Mouse (Mus musculus): ENCODE measurements around the gene E2f6. TPM values are rescaled to one million over a fixed set of nuclear protein-coding genes. Genes with fewer than 3 reads are reported as not detected.

Gene E2f6
- polyA plus RNA-seq, 1 experiment from 2014 or later: 75.3 TPM

DNA sequence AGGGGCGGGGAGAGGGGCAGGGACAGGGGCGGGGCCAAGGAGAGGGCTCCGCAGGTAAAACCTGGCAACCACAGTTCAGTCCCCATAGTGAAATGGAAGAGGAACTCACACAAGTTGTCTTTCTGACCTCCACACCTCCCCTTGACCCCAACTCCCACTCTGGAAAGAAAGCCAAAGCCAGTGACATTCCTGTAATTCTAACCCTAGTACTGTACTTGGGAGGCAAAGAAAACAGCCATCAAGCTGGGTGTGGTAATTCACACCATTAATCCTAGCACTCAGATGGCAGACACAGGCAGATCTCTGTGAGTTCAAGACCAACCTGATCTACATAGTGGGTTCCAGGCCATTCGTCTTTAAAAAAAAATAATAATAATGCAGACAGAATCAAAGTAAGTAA is 17.4 kb upstream of the E2f6 start:
- Histone ChIP-seq H3K36me3 (ENCODE audit: control insufficient read depth, insufficient read depth, low read length) (no peaks in the 10 kb centered on the region), H3K9me3 (ENCODE audit: control insufficient read depth, low read length) (no peaks in the 10 kb centered on the region), H3K4me2 (replicated peaks; ENCODE audit: low read depth, low read length) (no peak overlapping the region), H3K4me3 (ENCODE audit: low read depth, low read length) (no peak overlapping the region), H3K4me1 (replicated peaks; ENCODE audit: control insufficient read depth, insufficient read depth, low read length) (peaks cover 8% of the 10 kb centered on the region), H3K27ac (ENCODE audit: low read depth, low read length) (no peak overlapping the region), H3K9ac (ENCODE audit: low read depth, low read length) (no peak overlapping the region), H3K27me3 (ENCODE audit: control insufficient read depth, insufficient read depth, low read length) (no peaks in the 10 kb centered on the region)
- no peak for DNase-seq (ENCODE audit: low spot score)
- ATAC-seq (ENCODE audit: low FRiP score): no peak
- WGBS: 82% methylated on average over 4 of the region's 4 CpGs

DNA sequence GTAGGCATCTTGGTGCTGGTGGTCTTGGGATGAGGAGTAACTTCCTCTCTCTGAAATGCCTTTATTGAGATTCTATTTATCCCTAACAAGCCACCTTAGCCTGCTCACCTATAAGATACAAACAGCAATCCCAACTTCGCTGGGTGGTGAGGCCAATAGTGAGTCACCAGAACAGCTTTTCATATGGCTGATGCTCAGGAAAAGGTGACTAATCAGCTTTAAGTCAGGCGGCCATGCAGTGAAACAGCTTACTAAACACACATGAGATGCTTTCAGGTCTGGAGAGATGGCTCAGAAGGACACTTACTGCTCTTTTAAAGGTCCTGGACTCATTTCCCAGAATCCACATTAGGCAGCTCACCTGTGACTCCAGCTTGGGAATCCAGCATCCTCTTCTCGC is 15.0 kb upstream of the E2f6 start:
- DNase-seq (ENCODE audit: low spot score): no peak
- no peak overlapping the region for H3K9ac ChIP-seq (ENCODE audit: low read depth, low read length)
- H3K4me2 ChIP-seq (replicated peaks; ENCODE audit: low read depth, low read length): no peak overlapping the region
- no peaks in the 10 kb centered on the region for H3K9me3 ChIP-seq (ENCODE audit: control insufficient read depth, low read length)
- H3K27me3 ChIP-seq (ENCODE audit: control insufficient read depth, insufficient read depth, low read length): no peaks in the 10 kb centered on the region
- WGBS: 94% methylated on average over 3 of the region's 3 CpGs
- peaks cover 5% of the 10 kb centered on the region; the same call in 1 of the 2 replicates for H3K4me1 ChIP-seq (replicated peaks; ENCODE audit: control insufficient read depth, insufficient read depth, low read length)
- no peak overlapping the region for H3K4me3 ChIP-seq (ENCODE audit: low read depth, low read length)
- no peak for ATAC-seq (ENCODE audit: low FRiP score)
- no peaks in the 10 kb centered on the region for H3K36me3 ChIP-seq (ENCODE audit: control insufficient read depth, insufficient read depth, low read length)
- H3K27ac ChIP-seq (ENCODE audit: low read depth, low read length): no peak overlapping the region

DNA sequence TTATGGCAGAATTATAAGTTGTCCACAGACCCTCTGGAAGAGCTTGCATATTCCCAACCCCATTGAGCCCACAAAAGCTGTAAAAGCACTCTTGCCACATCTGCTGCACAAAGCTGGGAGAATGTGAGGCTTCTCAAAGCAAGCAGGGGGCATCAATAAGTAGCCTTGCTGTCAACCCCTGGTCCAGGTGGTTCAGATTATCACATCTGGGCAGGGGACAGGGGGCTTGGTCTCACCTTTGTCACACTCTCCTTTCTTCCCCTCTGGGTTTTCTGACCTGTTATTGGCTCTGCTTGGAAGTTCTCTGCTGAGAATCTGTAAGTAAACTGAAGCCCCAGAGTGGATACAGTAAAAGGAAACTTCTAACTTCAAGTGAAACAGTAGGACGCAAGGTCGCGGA is 11.9 kb upstream of the E2f6 start:
- no peaks in the 10 kb centered on the region for H3K9me3 ChIP-seq (ENCODE audit: control insufficient read depth, low read length)
- H3K4me2 ChIP-seq (replicated peaks; ENCODE audit: low read depth, low read length): peak overlapping the region; percentile 88
- H3K27ac ChIP-seq (ENCODE audit: low read depth, low read length): no peak overlapping the region
- peak overlapping the region; percentile 19; the same call in 1 of the 2 replicates for H3K9ac ChIP-seq (ENCODE audit: low read depth, low read length)
- no peaks in the 10 kb centered on the region for H3K27me3 ChIP-seq (ENCODE audit: control insufficient read depth, insufficient read depth, low read length)
- H3K4me1 ChIP-seq (replicated peaks; ENCODE audit: control insufficient read depth, insufficient read depth, low read length): peaks cover 6% of the 10 kb centered on the region; the same call in 1 of the 2 replicates
- peak; percentile 31 for DNase-seq (ENCODE audit: low spot score)
- no peak for ATAC-seq (ENCODE audit: low FRiP score)
- peak overlapping the region; percentile 74 for H3K4me3 ChIP-seq (ENCODE audit: low read depth, low read length)
- WGBS: 23% methylated on average over 3 of the region's 3 CpGs
- H3K36me3 ChIP-seq (ENCODE audit: control insufficient read depth, insufficient read depth, low read length): no peaks in the 10 kb centered on the region

DNA sequence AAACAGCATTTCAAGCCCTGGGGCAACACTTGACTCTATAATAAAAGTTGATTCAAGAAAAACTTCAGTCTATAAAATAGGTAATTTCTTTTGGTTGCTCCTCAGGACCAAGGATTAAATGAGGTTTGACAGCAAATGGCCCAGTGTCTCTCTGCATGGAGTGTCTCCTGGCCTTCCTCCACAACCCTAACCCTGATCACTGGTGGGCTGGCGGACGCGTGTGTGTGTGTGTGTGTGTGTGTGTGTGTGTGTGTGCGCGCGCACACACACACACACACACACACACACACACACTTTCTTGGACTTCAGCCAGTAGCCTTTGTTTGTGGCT is 10.9 kb upstream of the E2f6 start:
- H3K4me1 ChIP-seq (replicated peaks; ENCODE audit: control insufficient read depth, insufficient read depth, low read length): peaks cover 12% of the 10 kb centered on the region; the same call in 1 of the 2 replicates
- peak overlapping the region; percentile 74 for H3K4me3 ChIP-seq (ENCODE audit: low read depth, low read length)
- peak overlapping the region; percentile 77 for H3K27ac ChIP-seq (ENCODE audit: low read depth, low read length)
- peak overlapping the region; percentile 88 for H3K4me2 ChIP-seq (replicated peaks; ENCODE audit: low read depth, low read length)
- H3K9me3 ChIP-seq (ENCODE audit: control insufficient read depth, low read length): no peaks in the 10 kb centered on the region
- no peaks in the 10 kb centered on the region for H3K36me3 ChIP-seq (ENCODE audit: control insufficient read depth, insufficient read depth, low read length)
- peak overlapping the region; percentile 88 for H3K9ac ChIP-seq (ENCODE audit: low read depth, low read length)
- no peaks in the 10 kb centered on the region for H3K27me3 ChIP-seq (ENCODE audit: control insufficient read depth, insufficient read depth, low read length)
- ATAC-seq (ENCODE audit: low FRiP score) (peak; percentile 36), DNase-seq (ENCODE audit: low spot score) (no peak)
- WGBS: 0% methylated on average over 6 of the region's 6 CpGs

DNA sequence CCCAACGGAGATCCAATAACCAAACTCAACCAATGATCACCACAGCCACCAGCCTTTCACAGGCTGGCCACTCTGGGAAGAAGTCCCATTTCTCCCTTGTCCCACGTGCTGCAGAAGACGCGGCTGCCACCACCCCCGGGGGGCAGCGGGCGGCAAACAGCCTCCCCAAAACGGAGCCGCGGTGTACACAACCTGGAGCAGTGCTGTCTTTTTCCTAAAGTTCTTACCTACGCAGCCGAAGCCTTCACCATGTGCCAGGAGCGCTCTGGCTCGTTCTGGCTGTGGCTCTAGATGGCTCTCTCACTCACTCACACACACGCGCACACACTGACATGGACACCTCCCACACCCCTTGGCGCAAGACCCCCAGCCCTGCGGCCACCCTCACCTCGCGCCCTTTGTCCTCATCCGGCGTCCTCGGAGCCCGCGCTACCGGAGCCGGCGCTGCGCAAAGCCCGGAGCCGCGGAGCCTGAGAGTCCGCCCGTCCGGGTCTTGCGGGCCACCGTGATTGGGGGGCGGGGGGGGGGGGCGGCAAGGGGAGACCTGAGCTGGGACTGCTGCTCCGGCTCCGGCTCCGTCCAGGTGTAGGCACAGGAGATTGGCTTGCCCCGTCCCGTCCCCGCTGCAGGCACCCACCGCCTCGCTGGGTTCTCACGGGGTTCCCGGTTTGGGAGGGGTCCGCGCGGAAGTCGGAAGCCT is 10.4 kb upstream of the E2f6 start, which contains the start of gene Greb1:
Gene Greb1 (minus strand): TSS at position 628 of the 700 bp plus-strand sequence.
- H3K9ac ChIP-seq (ENCODE audit: low read depth, low read length): peak within 1 kb of the TSS; percentile 88
- H3K4me3 ChIP-seq (ENCODE audit: low read depth, low read length): peak within 1 kb of the TSS; percentile 74
- peak within 1 kb of the TSS; percentile 77 for H3K27ac ChIP-seq (ENCODE audit: low read depth, low read length)
- peak; percentile 74 for DNase-seq (ENCODE audit: low spot score)
- H3K4me1 ChIP-seq (replicated peaks; ENCODE audit: control insufficient read depth, insufficient read depth, low read length): peaks cover 12% of the 10 kb centered on the region; the same call in 1 of the 2 replicates
- 0% methylated on average over 48 of the region's 53 CpGs for WGBS
- no peaks in the 10 kb centered on the region for H3K9me3 ChIP-seq (ENCODE audit: control insufficient read depth, low read length)
- no peaks in the 10 kb centered on the region for H3K27me3 ChIP-seq (ENCODE audit: control insufficient read depth, insufficient read depth, low read length)
- peak; percentile 77 for ATAC-seq (ENCODE audit: low FRiP score)
- peak within 1 kb of the TSS; percentile 88 for H3K4me2 ChIP-seq (replicated peaks; ENCODE audit: low read depth, low read length)
- H3K36me3 ChIP-seq (ENCODE audit: control insufficient read depth, insufficient read depth, low read length): no peaks in the 10 kb centered on the region

DNA sequence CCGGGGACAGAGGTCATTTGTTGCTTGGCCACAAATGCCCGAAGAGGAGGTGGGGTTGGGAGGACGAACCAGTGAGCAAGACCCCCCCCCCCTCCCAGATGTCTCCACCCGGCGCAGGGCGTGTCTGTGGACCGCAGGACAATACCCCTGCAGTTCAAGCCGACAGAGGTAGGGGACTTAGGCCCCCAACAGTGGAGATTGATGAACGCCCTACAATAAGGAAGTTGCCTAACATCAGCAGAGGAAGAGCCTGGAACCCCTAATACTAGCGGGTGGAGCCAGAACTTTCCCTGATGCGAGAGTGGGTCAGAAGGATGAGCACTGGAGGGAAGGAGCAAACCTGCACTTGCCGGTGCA is 9.8 kb upstream of the E2f6 start:
- DNase-seq (ENCODE audit: low spot score) (peak; percentile 68), ATAC-seq (ENCODE audit: low FRiP score) (peak; percentile 70)
- WGBS: 2% methylated on average over 12 of the region's 12 CpGs

DNA sequence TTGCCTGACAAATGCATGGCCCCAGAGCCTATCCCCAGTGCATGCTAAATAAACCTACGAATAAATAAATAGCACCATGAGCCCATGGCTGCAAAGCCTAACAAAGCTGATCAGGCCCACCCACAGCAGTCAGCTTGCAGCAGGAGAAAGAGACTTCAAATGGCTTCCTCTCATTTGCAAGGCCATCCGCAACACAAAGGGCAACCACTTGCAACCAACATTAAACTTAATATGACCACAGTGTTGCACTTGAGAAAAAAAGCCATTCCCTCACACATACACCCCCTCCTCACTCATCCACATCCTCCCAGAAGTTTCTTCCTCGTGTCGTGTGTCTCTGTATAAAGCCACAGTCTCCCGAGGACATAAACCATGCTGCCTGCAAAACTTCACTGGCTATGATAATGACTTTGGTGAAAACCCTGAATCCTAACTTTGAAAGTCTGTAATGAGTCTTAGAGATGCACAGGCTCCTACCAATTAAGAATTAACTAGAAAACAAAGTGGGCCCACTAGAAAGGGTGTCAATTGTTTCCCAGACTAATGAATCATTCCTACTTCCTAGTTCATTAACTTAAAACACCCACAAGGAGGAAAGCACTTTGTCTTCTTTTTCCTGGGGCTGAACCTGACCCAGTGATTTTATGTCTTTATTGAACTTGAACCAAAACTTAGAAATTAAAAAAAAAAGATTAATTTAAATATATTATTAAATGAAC is 7.4 kb upstream of the E2f6 start:
- DNase-seq (ENCODE audit: low spot score) (peak; percentile 36), ATAC-seq (ENCODE audit: low FRiP score) (no peak)
- Histone ChIP-seq H3K9me3 (ENCODE audit: control insufficient read depth, low read length) (no peaks in the 10 kb centered on the region), H3K27me3 (ENCODE audit: control insufficient read depth, insufficient read depth, low read length) (no peaks in the 10 kb centered on the region), H3K4me1 (replicated peaks; ENCODE audit: control insufficient read depth, insufficient read depth, low read length) (peaks cover 12% of the 10 kb centered on the region; the same call in 1 of the 2 replicates), H3K4me2 (replicated peaks; ENCODE audit: low read depth, low read length) (no peak overlapping the region), H3K27ac (ENCODE audit: low read depth, low read length) (0 out of 2 replicates have a peak overlapping the region, but pooled peaks have one; percentile 14), H3K36me3 (ENCODE audit: control insufficient read depth, insufficient read depth, low read length) (no peaks in the 10 kb centered on the region), H3K4me3 (ENCODE audit: low read depth, low read length) (no peak overlapping the region), H3K9ac (ENCODE audit: low read depth, low read length) (no peak overlapping the region)
- WGBS: 15% methylated on average over 5 of the region's 5 CpGs

More for the DNA sequence above, 9.8 kb upstream of the E2f6 start:
- no peaks in the 10 kb centered on the region for H3K27me3 ChIP-seq (ENCODE audit: control insufficient read depth, insufficient read depth, low read length)
- peak overlapping the region; percentile 88 for H3K9ac ChIP-seq (ENCODE audit: low read depth, low read length)
- peak overlapping the region; percentile 77 for H3K27ac ChIP-seq (ENCODE audit: low read depth, low read length)
- peak overlapping the region; percentile 74 for H3K4me3 ChIP-seq (ENCODE audit: low read depth, low read length)
- H3K4me2 ChIP-seq (replicated peaks; ENCODE audit: low read depth, low read length): peak overlapping the region; percentile 88
- H3K36me3 ChIP-seq (ENCODE audit: control insufficient read depth, insufficient read depth, low read length): no peaks in the 10 kb centered on the region
- no peaks in the 10 kb centered on the region for H3K9me3 ChIP-seq (ENCODE audit: control insufficient read depth, low read length)
- peaks cover 12% of the 10 kb centered on the region; the same call in 1 of the 2 replicates for H3K4me1 ChIP-seq (replicated peaks; ENCODE audit: control insufficient read depth, insufficient read depth, low read length)

DNA sequence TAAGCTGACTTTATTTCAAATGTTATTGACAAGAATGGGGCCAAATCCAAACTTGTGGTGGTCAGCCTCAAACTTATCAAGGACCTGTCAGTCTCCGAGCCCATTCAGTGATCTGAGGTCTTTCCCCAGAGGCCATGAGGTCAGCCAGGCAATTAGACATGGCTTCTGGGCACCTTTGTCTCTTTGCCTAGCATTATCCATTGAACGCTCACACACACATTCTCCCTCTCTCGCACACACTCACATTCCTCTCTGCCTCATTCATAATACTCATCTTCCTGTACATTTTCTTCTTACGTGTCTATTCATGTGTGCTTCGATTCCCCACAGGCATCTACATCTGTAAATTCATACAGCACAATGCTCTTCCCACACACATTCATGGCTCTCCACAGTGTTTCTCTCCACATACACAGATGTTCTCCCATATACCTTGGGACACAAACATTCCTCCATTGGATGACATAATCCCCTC is 6.8 kb upstream of the E2f6 start:
- DNase-seq (ENCODE audit: low spot score) (peak; percentile 72), ATAC-seq (ENCODE audit: low FRiP score) (no peak)
- Histone ChIP-seq H3K4me2 (replicated peaks; ENCODE audit: low read depth, low read length) (no peak overlapping the region), H3K9ac (ENCODE audit: low read depth, low read length) (no peak overlapping the region), H3K27ac (ENCODE audit: low read depth, low read length) (no peak overlapping the region), H3K36me3 (ENCODE audit: control insufficient read depth, insufficient read depth, low read length) (no peaks in the 10 kb centered on the region), H3K27me3 (ENCODE audit: control insufficient read depth, insufficient read depth, low read length) (no peaks in the 10 kb centered on the region), H3K4me1 (replicated peaks; ENCODE audit: control insufficient read depth, insufficient read depth, low read length) (peaks cover 9% of the 10 kb centered on the region; the same call in 1 of the 2 replicates), H3K4me3 (ENCODE audit: low read depth, low read length) (no peak overlapping the region), H3K9me3 (ENCODE audit: control insufficient read depth, low read length) (no peaks in the 10 kb centered on the region)
- WGBS: 16% methylated on average over 5 of the region's 5 CpGs

Data from hindbrain, embryonic 11.5 days (tissue).